Mouse (Mus musculus) leukemia stem cell, adult 10-12 weeks (primary cell): ENCODE data around the gene Nudt1. TPM values are rescaled to one million over a fixed set of nuclear protein-coding genes. Genes with fewer than 3 reads are reported as not detected.

ENCODE experiments used
- polyA plus RNA-seq: library from polyadenylated mRNA; stranded (reverse); fragments of >175 nt; gene quantifications from 2 replicates; pipeline ENCODE4 v1.2.3, GENCODE M21; 2012; ENCODE audit warnings: low replicate concordance

The Nudt1 gene
- polyA plus RNA-seq = 2.6 and 12.1 TPM in 2 replicates

DNA sequence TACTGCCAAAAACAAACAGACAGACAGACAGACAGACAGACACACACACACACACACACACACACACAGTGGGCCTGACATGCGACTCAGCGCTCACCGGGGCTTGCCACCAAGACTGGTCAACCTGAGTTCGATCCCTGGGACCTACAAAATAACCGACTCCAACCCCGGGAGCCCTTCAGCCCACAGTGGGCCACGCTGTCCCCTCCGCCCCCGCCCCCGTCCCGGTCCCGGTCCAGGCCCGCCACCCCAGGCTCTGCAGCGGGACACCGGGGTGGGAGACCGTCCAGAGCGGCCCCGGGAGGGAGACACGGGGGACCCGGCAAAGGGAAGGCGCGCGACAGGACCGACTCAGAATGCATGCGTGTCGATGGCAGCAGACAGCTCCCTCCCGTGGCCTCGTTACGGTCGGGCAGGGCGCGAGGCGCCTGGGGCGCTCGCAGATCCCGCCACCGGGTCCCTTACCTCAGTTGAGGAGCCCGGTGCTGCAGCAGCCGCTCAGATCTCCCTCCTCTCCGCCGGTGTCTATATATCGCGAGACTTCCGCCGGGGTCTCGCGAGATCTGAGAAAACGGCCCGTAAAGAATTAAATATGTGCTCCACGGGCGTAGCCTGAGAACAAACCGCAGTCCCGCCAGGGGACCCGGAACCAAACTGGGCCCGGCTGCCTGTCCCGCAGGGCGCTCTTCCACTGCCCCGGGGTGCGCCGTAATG is at the start of gene Nudt1, which contains the start of gene Mad1l1:
Nudt1 (plus strand) TSS at position 615 of the 714 bp plus-strand sequence.
Mad1l1 (minus strand) TSS at position 511 of the 714 bp plus-strand sequence.

DNA sequence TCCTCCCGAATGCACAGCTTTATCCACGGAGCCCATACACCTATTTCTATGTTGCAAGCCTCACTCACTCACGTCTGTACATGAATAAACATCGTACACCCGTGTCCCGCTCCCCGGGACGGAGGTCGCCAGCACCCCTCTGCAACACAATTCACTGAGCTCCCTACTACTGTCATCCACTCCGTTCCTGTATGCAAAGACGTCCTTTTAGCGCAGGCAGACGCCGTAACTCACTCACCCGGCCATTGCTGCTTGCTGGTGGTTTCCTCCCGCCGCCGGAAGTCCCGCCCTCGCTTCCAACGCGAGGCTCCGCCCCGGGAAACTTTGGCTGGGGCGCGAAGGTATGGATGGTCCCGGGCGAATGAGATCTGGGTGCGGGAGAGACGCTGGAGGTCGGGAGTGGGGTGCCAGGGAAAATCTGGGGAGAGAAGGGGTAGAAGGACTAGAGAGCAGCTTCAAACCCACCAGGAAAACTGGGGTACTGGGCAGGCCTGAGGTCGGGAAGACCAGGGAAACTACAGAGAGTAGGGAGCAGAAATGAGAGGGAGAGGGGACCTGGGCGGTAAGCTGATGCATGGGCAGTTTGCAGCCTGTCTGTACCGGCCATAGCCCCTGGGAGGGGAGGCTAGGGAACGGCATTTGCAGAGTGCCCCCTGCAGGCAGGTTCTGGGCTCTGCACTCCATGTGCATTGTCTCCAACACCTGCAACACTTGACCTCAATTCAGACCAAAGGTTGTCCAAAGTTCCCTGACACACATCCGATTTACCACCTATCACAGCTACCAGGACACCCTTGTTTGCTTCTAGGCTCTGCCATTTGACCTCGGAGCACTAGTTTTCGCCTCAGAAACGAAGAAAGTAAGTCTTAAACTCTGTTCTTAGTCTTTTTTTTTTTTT is 10.4 kb downstream of the Nudt1 start, which contains the start of gene Mrm2:
Mrm2 (minus strand) TSS at position 284 of the 898 bp plus-strand sequence.

Other genes with a start within 250 kb of the Nudt1 start
- 9.8 and 12.7 TPM in 2 replicates for gene Mad1l1, start 104 bp upstream of the Nudt1 start, polyA plus RNA-seq
- gene Mrm2, start 10.2 kb downstream of the Nudt1 start, polyA plus RNA-seq = 4.8 and 7.4 TPM in 2 replicates
- 30.4 and 38.9 TPM in 2 replicates for gene Snx8, start 67.6 kb downstream of the Nudt1 start, polyA plus RNA-seq
- gene Eif3b, start 97.7 kb downstream of the Nudt1 start, polyA plus RNA-seq = 94.0 and 113 TPM in 2 replicates
- gene Gm4869, start 124.0 kb downstream of the Nudt1 start, polyA plus RNA-seq = 0.15 and 0.17 TPM in 2 replicates
- gene Chst12, start 183.9 kb downstream of the Nudt1 start, polyA plus RNA-seq = 15.5 and 23.9 TPM in 2 replicates
- gene Grifin, start 243.4 kb downstream of the Nudt1 start, polyA plus RNA-seq = 0.66 TPM in 1 of 2 replicates, not detected in the other